Mouse (Mus musculus) kidney, postnatal 0 days (tissue): ENCODE results near the gene Rapgef2. TPM values are rescaled to one million over a fixed set of nuclear protein-coding genes. Genes with fewer than 3 reads are reported as not detected.

ENCODE experiments used
- ATAC-seq: fragments of 200-750 bp; cut with Nextera tagmentation; replicated peaks from 2 replicates; pipeline ENCODE4 v1.8.0; 2017; ENCODE audit warnings: low read depth, moderate number of reproducible peaks, moderate TSS enrichment, moderate library complexity; ENCODE audit not compliant: low FRiP score
- DNase-seq: peaks from one replicate; pipeline ENCODE4 v3.0.0-alpha.2; 2016; ENCODE audit warnings: low spot score
- H3K27ac ChIP-seq: fragments of 300-500 bp; sonication (generic); 2 replicates; pipeline ENCODE4 v1.5.1; 2014; ENCODE audit warnings: mild to moderate bottlenecking
- H3K27me3 ChIP-seq: fragments of 300-500 bp; sonication (generic); 2 replicates; pipeline ENCODE4 v1.6.1; 2014; ENCODE audit warnings: low read length, mixed read lengths; ENCODE audit not compliant: insufficient read depth
- H3K36me3 ChIP-seq: fragments of 300-500 bp; sonication (generic); 2 replicates; pipeline ENCODE4 v1.6.1; 2014; ENCODE audit warnings: low read length, mixed read lengths; ENCODE audit not compliant: insufficient read depth
- H3K4me1 ChIP-seq: fragments of 300-500 bp; sonication (generic); replicated peaks from 2 replicates; pipeline ENCODE4 v1.6.1; 2014; ENCODE audit warnings: antibody characterized with exemption, low read length, mixed read lengths; ENCODE audit not compliant: insufficient read depth
- H3K4me2 ChIP-seq: fragments of 300-500 bp; sonication (generic); 2 replicates; pipeline ENCODE4 v1.6.1; 2014; ENCODE audit warnings: mild to moderate bottlenecking, low read length, moderate library complexity, mixed read lengths
- H3K4me3 ChIP-seq: fragments of 300-500 bp; sonication (generic); replicated peaks from 2 replicates; pipeline ENCODE4 v1.5.1; 2014; ENCODE audit warnings: low read depth, low read length
- H3K9ac ChIP-seq: fragments of 300-500 bp; sonication (generic); 2 replicates; pipeline ENCODE4 v1.6.1; 2014; ENCODE audit warnings: low read depth, low read length
- H3K9me3 ChIP-seq: fragments of 300-500 bp; sonication (generic); replicated peaks from 2 replicates; pipeline ENCODE4 v1.6.1; 2016; ENCODE audit warnings: low read length, inconsistent platforms, mixed read lengths
- CTCF ChIP-seq: IDR thresholded peaks from 2 replicates; pipeline ENCODE4 v1.5.1; 2016; ENCODE audit warnings: antibody characterized with exemption, low read depth, mild to moderate bottlenecking, moderate library complexity
- WGBS: fragments of 180-500 bp; shearing (Covaris S2); extraction: QIAGEN DNeasy Blood & Tissue Kit; methylation state at CpG from one replicate; pipeline ENCODE4 v1.1.7; 2014; 5-methylcytosine and 5-hydroxymethylcytosine counted together
- polyA plus RNA-seq: library from polyadenylated mRNA; unstranded; fragments of >200 nt; fragmentation: Nextera tagmentation; extraction: Ambion mirVana; gene quantifications from 2 replicates; pipeline ENCODE4 v1.2.1, GENCODE M21; 2015

Gene Rapgef2
- polyA plus RNA-seq, 1 experiment from 2014 or later, result 4.4 TPM

DNA sequence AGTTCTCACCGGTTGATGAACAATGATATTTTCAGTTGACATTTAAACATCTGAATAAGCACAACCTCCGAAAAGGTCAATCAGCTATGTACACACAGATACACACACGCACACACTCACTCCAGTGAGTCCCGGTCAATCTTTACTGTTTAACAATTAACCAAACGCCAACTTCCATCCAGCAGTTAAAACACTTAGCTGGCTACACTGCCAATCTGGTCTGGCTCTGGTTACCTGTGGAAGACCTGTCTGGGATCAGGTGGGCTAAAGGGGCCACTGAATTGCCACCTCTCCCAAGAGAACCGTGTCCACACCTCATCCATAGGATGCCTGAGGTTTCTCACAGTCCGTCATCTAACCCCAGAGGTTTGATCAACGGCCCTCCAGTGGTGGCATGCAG, 63.0 kb downstream of the Rapgef2 start:
- Histone ChIP-seq H3K9ac (no peak overlapping the region), H3K27ac (no peak overlapping the region), H3K4me1 (peaks cover 23% of the 10 kb centered on the region; the same call in 1 of the 2 replicates), H3K9me3 (no peaks in the 10 kb centered on the region), H3K4me2 (no peak overlapping the region), H3K27me3 (no peaks in the 10 kb centered on the region), H3K36me3 (no peaks in the 10 kb centered on the region), H3K4me3 (no peak overlapping the region)
- no peak; the same call in 1 of the 2 replicates for TF ChIP-seq CTCF
- DNase-seq (no peak), ATAC-seq (no peak)
- 29% methylated on average over 8 of the region's 8 CpGs for WGBS

DNA sequence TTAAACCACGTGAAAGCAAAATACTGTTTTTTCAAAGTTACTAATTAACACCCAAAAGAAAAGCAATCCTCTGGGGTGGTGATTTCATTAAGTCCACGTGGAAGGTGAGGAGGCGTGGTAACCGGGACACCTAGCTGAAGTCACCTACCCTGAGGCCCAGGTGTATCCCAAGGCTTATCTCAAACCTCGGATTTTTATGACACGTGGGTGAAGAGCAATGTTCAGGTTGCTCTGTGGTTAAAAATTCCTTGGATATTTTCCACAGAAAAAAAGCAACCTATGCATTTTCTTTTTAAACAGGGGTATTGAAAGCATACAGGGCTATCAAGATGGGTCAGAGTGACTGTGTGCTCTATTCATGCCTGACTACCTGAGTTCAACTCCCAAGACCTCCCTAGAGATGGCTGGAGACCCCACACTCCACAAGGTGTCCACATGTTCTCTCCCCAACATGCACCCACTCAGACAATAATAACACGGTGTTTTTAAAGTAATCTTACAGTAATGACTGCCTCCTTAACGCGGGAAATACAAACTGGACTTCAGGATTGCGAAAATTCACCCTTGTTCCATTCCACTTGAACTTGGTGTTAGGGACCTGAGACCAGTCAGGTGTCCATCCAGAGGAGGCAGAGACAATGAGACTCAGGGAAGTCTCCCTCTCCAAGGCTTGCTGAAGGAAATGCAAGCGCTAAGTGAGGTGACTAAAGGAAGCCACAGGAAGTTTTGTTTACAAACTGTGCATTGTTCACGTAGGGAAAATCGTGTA, 63.9 kb downstream of the Rapgef2 start:
- no peak overlapping the region for H3K4me2 ChIP-seq
- H3K9ac ChIP-seq, result no peak overlapping the region
- ATAC-seq, result peak; percentile 36; the same call in 1 of the 2 replicates
- H3K36me3 ChIP-seq, result no peaks in the 10 kb centered on the region
- H3K9me3 ChIP-seq, result no peaks in the 10 kb centered on the region
- H3K4me1 ChIP-seq, result peaks cover 23% of the 10 kb centered on the region; the same call in 1 of the 2 replicates
- 48% methylated on average over 13 of the region's 13 CpGs for WGBS
- DNase-seq, result no peak
- TF ChIP-seq CTCF, result no peak
- no peak overlapping the region for H3K4me3 ChIP-seq
- no peaks in the 10 kb centered on the region for H3K27me3 ChIP-seq
- no peak overlapping the region for H3K27ac ChIP-seq

DNA sequence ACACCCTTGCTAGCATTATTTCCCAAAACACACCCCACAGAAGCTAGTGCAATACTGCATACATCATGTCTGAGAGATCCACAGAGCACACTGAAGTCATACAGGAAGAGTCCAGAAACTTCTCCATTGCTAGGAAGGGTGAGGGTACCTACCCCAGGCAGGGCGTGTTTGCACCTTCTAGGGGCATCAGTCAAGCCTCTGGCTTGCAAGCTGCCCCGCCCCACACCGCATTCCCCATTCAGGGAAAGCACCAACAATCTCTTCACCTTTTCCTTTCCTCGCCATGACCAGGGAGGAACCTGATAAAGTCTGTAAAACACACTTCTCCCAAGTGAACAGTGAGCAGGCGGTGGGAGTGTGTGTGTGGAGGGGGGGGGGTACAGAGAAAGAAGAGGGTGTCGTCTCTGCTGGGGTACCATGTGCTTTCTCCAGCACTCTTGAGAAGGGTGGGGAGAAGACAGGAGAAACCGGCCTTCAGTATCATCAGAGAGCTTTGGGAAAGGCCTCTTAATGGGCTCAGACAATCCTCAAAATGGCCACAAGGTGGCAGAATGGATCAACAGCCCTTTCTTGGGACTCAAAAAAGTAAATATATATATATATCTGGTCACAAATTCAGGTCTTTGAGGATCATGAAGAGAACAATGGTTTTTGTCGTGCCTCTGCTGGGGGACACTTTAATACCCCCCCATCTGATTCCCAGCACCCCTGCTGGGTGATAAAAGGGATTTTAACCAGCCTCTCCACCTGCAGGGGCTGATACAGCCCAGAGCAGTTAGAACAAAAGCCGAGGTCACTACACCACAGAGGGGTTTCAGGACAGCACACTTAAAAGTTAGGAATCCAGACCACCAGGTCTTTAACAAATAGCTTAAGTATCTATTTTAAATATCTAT, 64.8 kb downstream of the Rapgef2 start:
- DNase-seq (peak; percentile 84), ATAC-seq (no peak; the same call in 1 of the 2 replicates)
- H3K27ac ChIP-seq, result no peak overlapping the region; the same call in 1 of the 2 replicates
- H3K4me1 ChIP-seq, result peaks cover 25% of the 10 kb centered on the region; the same call in 1 of the 2 replicates
- no peak overlapping the region for H3K9ac ChIP-seq
- H3K4me2 ChIP-seq, result no peak overlapping the region
- H3K9me3 ChIP-seq, result no peaks in the 10 kb centered on the region
- H3K36me3 ChIP-seq, result no peaks in the 10 kb centered on the region
- 39% methylated on average over 9 of the region's 9 CpGs for WGBS
- TF ChIP-seq CTCF, result peak; percentile 81
- no peaks in the 10 kb centered on the region for H3K27me3 ChIP-seq
- H3K4me3 ChIP-seq, result no peak overlapping the region

DNA sequence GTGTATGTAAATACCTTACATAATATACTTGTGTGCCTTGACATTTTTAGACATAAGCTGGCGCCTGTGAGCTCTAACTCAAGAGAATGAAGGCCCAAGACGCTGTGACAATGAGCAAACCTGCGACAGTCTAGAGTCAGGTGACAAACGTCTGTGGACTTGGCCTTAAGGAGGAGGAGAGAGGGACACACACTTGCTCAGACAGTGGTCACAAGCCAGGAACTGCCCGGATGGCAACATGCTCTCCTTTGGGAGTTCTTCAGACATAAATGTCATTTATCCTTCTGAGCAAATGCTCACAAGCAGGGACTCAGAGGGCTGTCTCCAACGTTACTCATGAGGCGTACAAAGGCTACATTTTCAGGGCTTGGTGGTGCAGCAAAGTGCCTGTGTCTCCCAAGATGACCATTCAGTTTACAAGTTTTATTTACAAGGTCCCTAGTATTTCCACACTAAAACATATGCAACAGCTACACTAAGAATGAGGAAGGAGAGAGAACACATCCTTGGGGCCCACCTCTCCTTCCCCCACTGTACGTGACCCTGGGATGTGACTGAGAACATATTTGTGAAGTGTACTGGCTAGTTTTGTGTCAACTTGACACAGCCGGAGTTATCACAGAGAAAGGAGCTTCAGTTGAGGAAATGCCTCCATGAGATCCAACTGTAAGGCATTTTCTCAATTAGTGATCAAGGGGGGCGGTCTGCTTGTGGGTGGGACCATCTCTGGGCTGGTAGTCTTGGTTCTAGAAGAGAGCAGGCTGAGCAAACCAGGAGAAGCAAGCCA, 67.0 kb downstream of the Rapgef2 start:
- no peak; the same call in 1 of the 2 replicates for ATAC-seq
- Histone ChIP-seq H3K4me1 (peaks cover 25% of the 10 kb centered on the region; the same call in 1 of the 2 replicates), H3K36me3 (no peaks in the 10 kb centered on the region), H3K4me2 (0 out of 2 replicates have a peak overlapping the region, but pooled peaks have one; percentile 11), H3K27ac (peak overlapping the region; percentile 75), H3K9ac (0 out of 2 replicates have a peak overlapping the region, but pooled peaks have one; percentile 8), H3K4me3 (no peak overlapping the region), H3K9me3 (no peaks in the 10 kb centered on the region), H3K27me3 (no peaks in the 10 kb centered on the region)
- no peak for TF ChIP-seq CTCF
- WGBS, result 62% methylated on average over 10 of the region's 10 CpGs
- no peak for DNase-seq

DNA sequence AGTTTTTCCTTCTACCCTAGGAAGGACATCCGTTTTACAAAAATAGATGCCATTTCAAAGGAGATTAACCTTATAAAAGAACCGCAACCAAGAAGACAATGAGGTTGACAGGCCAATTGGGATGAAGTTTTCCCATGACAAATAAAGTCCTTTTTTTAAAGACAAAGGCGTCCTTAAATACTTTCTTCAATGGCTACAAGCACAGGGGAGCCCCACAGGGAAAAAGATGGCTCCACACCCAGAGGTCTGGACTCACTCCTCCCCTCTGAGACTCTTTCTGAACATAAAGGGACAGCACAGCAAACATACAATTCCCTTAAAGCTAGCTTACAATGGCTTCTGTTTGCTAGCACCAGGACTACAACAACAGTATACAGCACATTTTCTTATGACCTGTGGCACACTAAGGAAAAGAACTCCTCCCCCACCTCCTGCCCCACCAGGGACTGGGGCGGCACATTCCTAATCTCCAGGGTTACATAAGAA, 67.7 kb downstream of the Rapgef2 start:
- no peak overlapping the region for H3K9ac ChIP-seq
- ATAC-seq, result 0 out of 2 replicates have a peak, but pooled peaks have one; percentile 35
- peaks cover 25% of the 10 kb centered on the region; the same call in 1 of the 2 replicates for H3K4me1 ChIP-seq
- peak; percentile 55 for DNase-seq
- no peaks in the 10 kb centered on the region for H3K27me3 ChIP-seq
- H3K36me3 ChIP-seq, result no peaks in the 10 kb centered on the region
- no peak overlapping the region for H3K4me3 ChIP-seq
- no peaks in the 10 kb centered on the region for H3K9me3 ChIP-seq
- 0 out of 2 replicates have a peak overlapping the region, but pooled peaks have one; percentile 11 for H3K4me2 ChIP-seq
- H3K27ac ChIP-seq, result peak overlapping the region; percentile 75
- 52% methylated on average over 4 of the region's 4 CpGs for WGBS
- TF ChIP-seq CTCF, result no peak
